Comparison of ENCODE assay signal across 37 mouse cellular contexts in genomic region chr5:146078945-146079344, GRCm38 (mm10). TPM values are rescaled to one million over a fixed set of nuclear protein-coding genes. Genes with fewer than 3 reads are reported as not detected.
"Had no signal": no experiment of that assay in that cellular context is flagged by ENCODE, and none has a peak within 500 bp of the region (broad histone marks: within the 10 kb centered on the region; RNA-seq: fewer than 3 reads in every experiment).

TSS of gene Cyp3a59 (plus strand) at chr5:146079257.

RNA-seq across cellular contexts. Expression of gene Cyp3a59, which starts in this region (rescaled TPM):
- total RNA-seq: left cerebral cortex, adult 8-10 months; left cerebral cortex, postnatal 10 days; left cerebral cortex, postnatal 14 days; left cerebral cortex, postnatal 25 days; left cerebral cortex, postnatal 36 days; left cerebral cortex, postnatal 4 days; megakaryocyte progenitor cell, adult 5-6 weeks; megakaryocyte, adult 5-6 weeks; megakaryocyte-erythroid progenitor cell, adult 5-6 weeks; midbrain, postnatal 0 days; monocyte, adult 5-6 weeks had no signal
- polyA plus RNA-seq: limb, embryonic 10.5 days; limb, embryonic 11.5 days; limb, embryonic 12.5 days; limb, embryonic 13.5 days; limb, embryonic 14.5 days; limb, embryonic 15.5 days; liver, embryonic 11.5 days; liver, embryonic 12.5 days; liver, embryonic 13.5 days; liver, embryonic 14.5 days; lung, adult 2 months; lung, embryonic 14.5 days; lung, embryonic 15.5 days; lung, embryonic 16.5 days; lung, postnatal 0 days; macrophage; midbrain, embryonic 10.5 days; midbrain, embryonic 11.5 days; midbrain, embryonic 12.5 days; midbrain, embryonic 13.5 days; midbrain, embryonic 14.5 days; midbrain, embryonic 15.5 days; midbrain, embryonic 16.5 days; midbrain, postnatal 0 days; myocyte; neural tube, embryonic 11.5 days; neural tube, embryonic 12.5 days had no signal
